Mouse (Mus musculus): ENCODE results near the gene Ncr1. TPM values are rescaled to one million over a fixed set of nuclear protein-coding genes. Genes with fewer than 3 reads are reported as not detected.
"Not testable (repeated sequence)": the region's sequence is repeated elsewhere in the genome, so short reads cannot be mapped to it uniquely, and the experiment has no call there.

Ncr1 gene
- total RNA-seq (2021), result not detected
- long read RNA-seq, result 0 reads

GRCm38 (mm10) chr7:4337509-4337908 is at the start of gene Ncr1:
TSS of gene Ncr1 (plus strand) at chr7:4337724.
- no peak for DNase-seq (ENCODE audit: low spot score in 2 of 2)

GRCm38 (mm10) chr7:4292638-4293037 is 44.9 kb upstream of the Ncr1 start:
- DNase-seq (ENCODE audit: low spot score in 2 of 2), result no peak

GRCm38 (mm10) chr7:4297189-4297588 is 40.3 kb upstream of the Ncr1 start:
- no peak for DNase-seq (ENCODE audit: low spot score in 2 of 2)

- no peak for DNase-seq (ENCODE audit: low spot score in 2 of 2)
These were observed 37.4 kb upstream of the Ncr1 start for GRCm38 (mm10) chr7:4300166-4300565.

GRCm38 (mm10) chr7:4303457-4303856 is 34.1 kb upstream of the Ncr1 start:
- no peak for DNase-seq (ENCODE audit: low spot score in 2 of 2)

GRCm38 (mm10) chr7:4313109-4313508 is 24.4 kb upstream of the Ncr1 start:
- not testable (repeated sequence) for DNase-seq (ENCODE audit: low spot score in 2 of 2)

- not testable (repeated sequence) for DNase-seq (ENCODE audit: low spot score in 2 of 2)
These were observed 24.0 kb upstream of the Ncr1 start for GRCm38 (mm10) chr7:4313531-4313930.

- no peak for DNase-seq (ENCODE audit: low spot score in 2 of 2)
These were observed 14.2 kb upstream of the Ncr1 start for GRCm38 (mm10) chr7:4323301-4323700.

- DNase-seq (ENCODE audit: low spot score in 2 of 2), result no peak
These were observed 36.0 kb downstream of the Ncr1 start for GRCm38 (mm10) chr7:4373521-4373920.

Small RNAs within 50 kb of the gene (microRNA-seq; reads per million reads assigned to microRNA genes)
- 0 reads per million in 2 experiments for gene Gm24752
- gene Gm25349, result 0 reads per million in 2 experiments

Other genes starting within 250 kb of the Ncr1 start
- gene Ttyh1, start 218.3 kb upstream of the Ncr1 start, total RNA-seq (2021), result 100 to 1,000 TPM; 610 to 702 TPM
- gene Leng8, start 200.7 kb upstream of the Ncr1 start, total RNA-seq (2021), result 100 to 1,000 TPM; 164 to 177 TPM
- 1 to 10 TPM; 4.2 to 5.0 TPM for gene Leng9, start 187.3 kb upstream of the Ncr1 start, total RNA-seq (2021)
- gene Cdc42ep5, start 172.9 kb upstream of the Ncr1 start, total RNA-seq (2021), result 1 to 10 TPM; 1.7 to 2.6 TPM
- gene Lilra5, start 100.0 kb upstream of the Ncr1 start, total RNA-seq (2021), result not detected
- under 1 TPM in 1 of 2 experiments, not detected in 1; 0.07 TPM for gene Gp6, start 60.0 kb downstream of the Ncr1 start, total RNA-seq (2021)
- gene Rdh13, start 107.9 kb downstream of the Ncr1 start, total RNA-seq (2021), result 10 to 100 TPM; 33.6 to 40.1 TPM
- 1 to 10 TPM; 3.2 to 4.9 TPM for gene Eps8l1, start 123.0 kb downstream of the Ncr1 start, total RNA-seq (2021)
- 100 to 1,000 TPM; 114 to 125 TPM for gene Ppp1r12c, start 164.0 kb downstream of the Ncr1 start, total RNA-seq (2021)
- 1 to 10 TPM; 2.0 to 2.9 TPM for gene Tnnt1, start 178.7 kb downstream of the Ncr1 start, total RNA-seq (2021)
- 1 to 10 TPM in 1 of 2 experiments, under 1 TPM in 1; 0.94 to 2.0 TPM for gene Tnni3, start 186.5 kb downstream of the Ncr1 start, total RNA-seq (2021)
- 1 to 10 TPM; 1.2 to 1.4 TPM for gene Dnaaf3, start 194.7 kb downstream of the Ncr1 start, total RNA-seq (2021)
- gene Syt5, start 209.8 kb downstream of the Ncr1 start, total RNA-seq (2021), result 100 to 1,000 TPM; 203 to 205 TPM

All from layer of hippocampus, postnatal 10 days (tissue).